Mouse (Mus musculus) heart, postnatal 0 days (tissue): ENCODE results near the gene Chchd6.

ENCODE experiments used
- CTCF ChIP-seq: IDR thresholded peaks from 2 replicates; pipeline ENCODE4 v1.5.1; 2016; ENCODE audit warnings: antibody characterized with exemption, control low read depth, low read depth
- EP300 ChIP-seq: IDR thresholded peaks from 2 replicates; pipeline ENCODE4 v1.6.1; 2016; ENCODE audit warnings: antibody characterized with exemption, low read depth

DNA sequence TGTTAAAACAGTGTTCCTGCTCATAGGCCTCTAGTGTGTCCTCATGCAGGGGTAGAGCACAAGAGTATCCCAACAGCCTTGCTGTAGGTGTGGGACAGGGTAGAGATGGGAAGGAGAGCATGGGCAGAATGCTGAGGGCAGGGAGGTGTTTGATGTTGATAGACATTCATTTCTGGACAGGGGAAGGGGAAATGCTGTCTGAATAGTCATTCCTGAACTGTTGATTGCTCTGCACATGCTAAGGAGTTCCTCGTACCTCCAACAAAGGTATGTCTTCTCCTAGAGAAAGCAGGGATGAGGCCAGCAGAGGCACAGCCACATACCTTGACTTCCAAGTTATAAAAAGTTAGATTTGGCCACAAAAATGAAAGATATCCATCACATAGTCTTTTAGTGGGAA lies 95.5 kb downstream of the Chchd6 start:
- TF ChIP-seq CTCF, result no peak
- no peak for TF ChIP-seq EP300
